Mouse (Mus musculus) adrenal gland, adult 8-10 months (tissue): ENCODE measurements around the gene Rasgef1b. TPM values are rescaled to one million over a fixed set of nuclear protein-coding genes. Genes with fewer than 3 reads are reported as not detected.
A peak's percentile ranks its signal among the peaks of the same experiment; 100 is the strongest.

Source experiments
- DNase-seq: peaks from one replicate; pipeline ENCODE4 v3.0.0; 2022
- total RNA-seq, 4 experiments: library from RNA; stranded (reverse); gene quantifications; 2 replicates each; pipeline ENCODE4 v1.2.4; 2022

The Rasgef1b gene
- total RNA-seq, 4 experiments from 2014 or later = 9.8 to 14.6 (median 11.0) TPM

DNA sequence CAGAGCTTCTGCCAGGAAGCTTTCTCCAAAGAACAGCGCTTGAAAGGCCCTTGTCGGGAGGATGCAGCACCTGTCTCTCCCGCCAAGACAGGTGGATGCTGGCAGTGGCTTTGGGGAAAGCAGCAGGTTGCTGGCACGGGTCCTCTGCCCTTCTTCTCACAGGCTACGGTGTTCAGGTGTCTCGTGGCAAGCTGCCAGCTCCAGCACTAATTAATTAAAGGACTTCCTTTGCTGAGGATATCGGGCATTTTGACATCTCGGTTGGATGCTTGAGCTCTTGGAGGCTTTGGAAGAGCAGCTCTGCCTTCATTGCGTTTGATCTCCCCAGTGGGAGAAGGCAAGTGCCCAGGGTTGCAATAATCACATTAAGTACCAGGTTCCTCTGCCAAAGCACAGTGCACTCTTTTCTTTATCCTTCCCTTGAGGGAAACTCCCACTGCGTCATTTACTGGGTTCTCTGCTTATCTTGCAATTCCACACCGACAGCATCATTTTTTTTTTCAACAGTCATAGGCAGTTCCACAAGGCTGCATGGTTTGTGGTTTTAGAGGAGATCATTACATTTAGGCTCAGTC lies 187.5 kb downstream of the Rasgef1b start:
- no peak for DNase-seq

DNA sequence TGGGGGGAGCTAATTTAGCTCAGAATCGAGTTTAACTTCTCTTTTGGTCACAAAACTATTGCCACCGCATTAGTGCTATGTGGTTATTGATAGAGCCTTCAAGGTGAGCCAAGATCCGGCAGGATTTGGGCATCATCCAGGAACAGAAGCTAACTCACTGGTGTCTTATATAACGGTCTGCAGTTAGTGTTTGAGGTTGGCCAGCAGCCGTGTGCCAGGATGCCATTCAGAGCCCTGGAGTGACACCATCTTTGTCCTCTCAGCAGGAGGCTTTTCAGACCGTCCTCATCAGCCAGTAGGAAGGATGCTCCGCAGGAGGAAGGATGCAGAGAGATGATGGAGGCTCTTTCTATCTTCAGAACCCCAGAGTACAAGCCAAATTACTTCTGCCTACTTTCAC lies 195.4 kb downstream of the Rasgef1b start:
- DNase-seq = peak; percentile 19

DNA sequence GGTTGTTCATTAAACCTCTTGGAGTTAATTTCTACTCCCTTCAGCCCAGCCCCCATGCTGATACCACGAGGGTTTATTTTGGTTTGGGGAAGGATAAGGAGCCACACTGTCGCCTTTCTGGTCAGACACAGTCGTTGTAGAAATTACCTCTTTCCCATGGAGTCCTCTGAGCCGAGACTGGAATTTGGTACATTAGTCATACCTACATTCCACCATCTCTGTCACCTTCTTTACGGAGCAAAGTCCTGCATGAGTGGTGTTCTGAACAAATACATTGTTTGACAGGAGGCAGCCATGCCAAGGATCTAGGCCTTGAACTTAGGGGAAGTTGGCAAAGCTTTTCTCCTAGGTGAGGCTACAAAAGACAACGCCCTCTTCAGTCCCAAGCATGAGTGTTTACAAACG lies 202.1 kb downstream of the Rasgef1b start:
- DNase-seq = no peak

DNA sequence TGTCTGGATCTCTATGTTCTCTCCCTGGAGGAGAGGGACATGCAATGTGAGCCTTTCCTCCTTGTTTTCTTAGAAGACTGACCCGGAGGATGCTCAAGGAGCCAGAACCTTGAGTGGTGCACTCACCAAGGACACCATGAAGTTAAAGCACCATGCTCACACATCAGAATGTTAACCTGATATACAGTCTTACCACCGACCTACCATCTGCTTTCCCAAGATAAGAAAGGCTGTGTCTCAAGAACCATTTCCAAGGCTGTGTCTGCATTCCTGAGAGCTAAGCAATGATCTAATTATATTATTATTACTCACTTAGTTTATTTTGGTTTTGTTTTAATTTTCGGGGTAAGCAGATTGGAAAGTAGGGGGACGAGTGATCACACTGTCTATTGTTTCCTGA lies 203.2 kb downstream of the Rasgef1b start:
- no peak for DNase-seq

DNA sequence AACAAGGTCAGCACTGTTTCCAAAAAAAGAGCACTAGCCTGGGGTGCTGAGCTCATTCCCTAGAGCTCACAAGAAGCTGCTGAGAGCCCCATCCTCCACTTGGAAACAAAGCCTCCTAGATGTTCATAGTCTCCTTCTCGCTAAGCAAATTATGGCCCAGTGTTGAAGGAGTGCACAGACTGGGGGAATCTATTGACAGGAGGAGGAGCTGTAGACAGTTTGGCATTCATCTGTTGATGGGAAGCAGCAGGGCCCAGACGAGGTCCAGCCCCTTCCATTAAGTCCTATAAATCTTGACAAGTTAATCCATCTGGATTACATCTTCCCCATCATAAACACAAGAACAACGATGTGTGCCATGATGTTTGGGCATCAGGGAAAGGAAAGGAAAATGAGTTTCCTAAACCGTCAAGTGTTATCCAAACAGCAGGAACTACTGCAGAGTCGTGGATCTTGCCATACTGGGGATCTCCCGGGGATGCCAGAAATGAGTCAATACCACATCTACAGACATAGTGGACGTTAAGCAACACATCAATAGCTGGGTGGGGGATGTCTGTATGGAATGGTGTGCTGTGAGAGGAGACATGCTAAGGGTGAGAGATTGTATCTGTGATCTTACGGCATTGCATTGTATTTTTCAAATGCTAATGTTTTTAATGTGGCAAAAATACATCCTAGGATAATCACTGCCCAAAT lies 206.1 kb downstream of the Rasgef1b start:
- no peak for DNase-seq

DNA sequence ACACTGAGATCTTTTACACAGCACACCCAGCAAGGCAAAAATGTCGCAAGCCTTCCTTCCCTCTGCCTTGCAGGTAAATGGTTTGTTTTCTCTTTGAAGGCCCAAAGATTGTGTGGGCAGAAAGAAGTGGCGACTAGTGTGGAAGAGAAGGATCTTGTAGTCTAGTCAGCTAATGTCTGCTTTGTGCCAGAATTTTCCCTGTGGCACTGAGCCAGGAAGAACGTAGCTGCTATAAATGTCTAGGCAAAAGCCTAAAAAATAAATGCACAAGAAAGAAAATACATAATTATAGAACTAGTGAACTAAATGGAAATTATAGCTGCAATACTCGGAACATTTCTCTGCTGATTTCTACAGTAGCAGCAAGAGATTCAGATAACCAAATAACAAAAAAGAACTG lies 207.5 kb downstream of the Rasgef1b start:
- no peak for DNase-seq

DNA sequence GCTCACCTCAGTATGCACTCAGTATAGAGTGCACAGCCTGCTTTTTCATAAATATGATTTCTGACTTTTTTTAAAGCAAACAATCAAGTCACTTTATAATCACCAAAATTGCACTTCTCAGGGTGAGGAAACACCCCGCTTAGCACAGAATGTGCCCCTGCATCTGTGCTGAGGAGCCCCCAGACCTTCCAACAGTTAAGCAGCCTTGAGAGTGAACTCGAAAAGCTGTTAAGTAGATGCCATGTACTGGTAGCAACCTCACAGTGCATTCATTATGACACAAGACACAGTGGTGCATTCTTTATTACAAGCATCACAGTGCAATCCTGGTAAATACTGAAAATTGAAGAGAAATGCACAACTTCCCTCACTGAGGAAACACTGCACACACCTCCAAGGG lies 209.3 kb downstream of the Rasgef1b start:
- no peak for DNase-seq

DNA sequence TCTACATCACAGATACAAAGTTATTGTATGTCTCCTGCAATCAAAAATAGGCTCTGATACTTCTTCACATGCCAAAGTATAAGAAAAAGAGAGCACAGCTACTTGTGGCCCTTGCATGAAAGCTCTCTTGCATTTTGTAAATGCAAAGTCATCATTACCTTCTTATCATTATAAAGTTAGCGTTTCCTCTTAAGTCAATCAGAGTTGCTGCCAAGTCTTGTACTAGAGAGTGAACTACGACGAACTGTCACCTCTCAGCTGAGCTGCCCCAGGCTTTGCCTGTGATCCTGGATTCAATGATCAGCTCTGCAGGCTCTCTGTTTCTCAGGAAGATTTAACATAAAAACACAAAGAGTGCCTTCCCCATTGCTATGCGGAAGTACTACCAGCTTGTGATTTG lies 209.8 kb downstream of the Rasgef1b start:
- DNase-seq = no peak

DNA sequence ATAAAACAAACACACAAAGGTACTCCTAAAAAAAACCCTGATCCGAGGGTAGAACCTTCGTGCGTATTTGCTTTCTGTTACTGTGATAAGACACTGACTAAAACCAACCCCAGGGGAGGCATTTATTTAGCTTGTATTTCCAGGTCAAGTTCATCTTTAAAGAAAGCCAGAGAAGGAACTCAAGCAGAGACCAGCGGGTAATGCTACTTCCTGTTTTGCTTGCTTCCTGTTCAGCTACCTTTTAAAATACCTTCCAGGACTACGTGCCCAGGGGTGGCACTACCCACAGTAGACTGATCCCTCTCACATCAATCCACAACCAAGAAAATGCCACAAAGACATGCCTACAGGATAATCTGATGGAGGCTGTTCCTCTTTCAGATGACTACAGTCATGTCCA lies 212.7 kb downstream of the Rasgef1b start:
- no peak for DNase-seq

DNA sequence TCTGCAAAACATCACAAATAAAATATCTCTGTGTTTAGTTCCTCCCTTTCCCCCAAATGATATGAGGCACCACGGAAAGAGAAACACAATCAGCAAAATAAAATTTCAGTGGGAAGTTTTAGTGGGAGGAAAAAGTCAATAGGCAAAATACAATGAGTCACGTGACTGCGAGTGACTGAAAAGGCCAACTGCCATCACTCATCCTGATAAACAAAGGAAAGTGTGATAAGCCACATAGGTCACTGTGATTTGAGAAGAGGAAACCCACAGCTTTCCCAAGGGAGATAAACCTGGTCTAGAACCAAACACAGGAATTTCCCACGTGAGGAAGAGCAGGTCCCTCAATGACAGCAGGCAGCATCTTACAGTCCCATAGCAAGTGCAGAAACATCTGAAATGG lies 213.1 kb downstream of the Rasgef1b start:
- DNase-seq = no peak

DNA sequence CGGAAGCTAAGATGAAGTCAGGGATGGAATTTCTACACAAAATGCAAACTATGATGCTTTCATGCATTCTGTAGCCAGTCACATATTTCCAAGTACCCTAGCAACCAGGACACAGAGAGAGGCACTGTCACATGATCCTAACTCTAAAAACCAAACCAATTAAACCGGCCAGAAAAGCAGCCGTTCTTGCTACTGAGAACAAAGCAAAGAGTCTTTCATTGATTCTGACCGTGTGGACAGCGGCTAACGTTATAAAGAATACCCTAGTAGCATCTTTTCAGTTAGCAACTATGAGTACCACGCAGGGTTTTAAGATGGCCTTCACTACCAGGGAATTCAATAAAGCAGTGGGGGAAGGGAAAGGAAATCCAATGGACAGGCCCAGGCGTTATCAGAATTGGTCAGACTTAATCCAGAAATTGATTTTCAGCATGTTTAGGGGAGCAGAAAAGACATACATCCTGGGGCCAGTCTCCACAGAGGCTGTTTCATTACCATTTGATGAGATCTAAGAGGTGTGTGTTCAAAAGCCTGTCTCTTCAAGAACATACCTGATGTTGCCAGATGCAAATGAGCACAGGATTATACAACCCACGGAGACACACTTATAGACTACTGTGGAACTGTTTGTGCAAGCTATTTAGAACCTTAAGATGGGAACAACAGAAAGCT lies 215.5 kb downstream of the Rasgef1b start:
- DNase-seq = no peak

DNA sequence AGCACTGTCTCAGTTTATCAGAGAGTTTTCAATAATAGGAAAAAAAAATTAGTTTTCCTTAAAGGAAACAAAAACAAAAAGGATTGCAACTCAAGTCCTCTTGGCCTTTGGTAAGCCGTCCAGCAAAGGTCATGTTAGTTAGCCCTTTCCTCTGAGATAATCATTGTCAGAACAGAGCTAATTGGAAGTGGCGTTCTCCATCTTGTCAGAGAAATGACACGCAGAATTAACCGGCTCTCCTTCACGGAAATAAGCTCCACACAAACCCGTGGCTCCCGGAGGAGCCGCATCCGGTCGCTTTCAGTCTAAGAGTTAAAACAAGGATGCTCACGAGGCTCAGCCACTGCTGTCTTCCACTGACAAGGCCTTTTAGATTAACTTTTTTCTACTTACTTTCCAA lies 217.8 kb downstream of the Rasgef1b start:
- no peak for DNase-seq

DNA sequence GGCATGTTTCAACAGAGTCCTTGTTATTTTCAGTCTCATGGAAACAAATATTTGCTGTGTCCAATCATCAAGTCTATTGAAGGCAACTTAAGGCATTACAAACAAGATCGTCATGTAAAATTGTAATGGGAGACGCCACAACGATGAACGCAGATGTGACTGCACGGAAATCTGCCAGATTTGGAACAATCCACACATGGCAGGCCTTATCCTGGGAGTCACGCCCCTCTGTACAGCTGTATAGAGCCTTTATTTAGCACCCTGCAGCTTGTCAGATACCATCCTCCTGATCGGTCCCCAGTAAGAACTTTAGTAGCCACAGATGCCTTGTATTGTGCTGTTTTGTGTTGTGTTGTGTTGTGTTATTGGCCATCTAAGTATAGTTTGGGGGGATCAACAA lies 222.8 kb downstream of the Rasgef1b start:
- no peak for DNase-seq

DNA sequence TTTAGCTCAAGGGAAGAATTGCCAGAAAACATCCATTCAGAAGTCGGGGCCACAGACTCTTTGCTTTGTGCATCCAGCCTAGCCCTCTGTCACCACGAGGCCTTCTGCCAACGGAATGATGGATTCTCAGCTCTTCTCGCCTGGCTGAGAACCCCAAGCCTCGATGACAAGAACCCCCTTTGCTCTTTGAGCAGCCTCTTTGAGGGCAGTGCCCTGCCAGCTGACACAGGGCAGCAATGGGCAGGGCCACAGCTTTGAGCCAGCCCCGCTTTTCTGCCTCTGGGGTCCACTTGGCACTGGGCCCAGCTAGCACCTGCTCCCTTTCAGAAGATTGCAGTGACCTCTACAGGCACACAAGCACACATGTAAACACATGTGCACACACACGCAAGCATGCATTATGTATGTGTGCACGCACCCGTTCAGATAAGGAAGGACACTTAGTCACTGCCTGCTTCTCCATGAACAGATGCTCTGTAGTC lies 224.5 kb downstream of the Rasgef1b start:
- no peak for DNase-seq

DNA sequence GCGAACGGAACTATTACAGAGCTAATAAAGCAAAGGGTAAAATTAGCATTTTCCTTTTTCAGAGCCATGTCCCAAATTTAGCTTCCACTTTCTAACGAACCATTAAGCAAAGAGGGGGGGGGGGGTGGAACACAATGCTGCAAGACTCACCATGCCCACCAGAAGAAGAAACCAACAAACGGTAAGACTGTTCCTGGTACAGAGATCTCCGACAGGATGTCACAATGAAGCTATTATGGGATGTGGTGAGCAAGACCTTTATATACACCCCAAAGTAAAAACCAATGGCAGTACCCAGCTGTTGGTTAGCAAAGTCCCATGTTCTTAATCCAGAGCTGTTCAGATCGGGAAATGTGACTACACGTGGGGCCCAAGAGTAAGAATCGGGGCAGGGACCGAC lies 226.2 kb downstream of the Rasgef1b start:
- no peak for DNase-seq

DNA sequence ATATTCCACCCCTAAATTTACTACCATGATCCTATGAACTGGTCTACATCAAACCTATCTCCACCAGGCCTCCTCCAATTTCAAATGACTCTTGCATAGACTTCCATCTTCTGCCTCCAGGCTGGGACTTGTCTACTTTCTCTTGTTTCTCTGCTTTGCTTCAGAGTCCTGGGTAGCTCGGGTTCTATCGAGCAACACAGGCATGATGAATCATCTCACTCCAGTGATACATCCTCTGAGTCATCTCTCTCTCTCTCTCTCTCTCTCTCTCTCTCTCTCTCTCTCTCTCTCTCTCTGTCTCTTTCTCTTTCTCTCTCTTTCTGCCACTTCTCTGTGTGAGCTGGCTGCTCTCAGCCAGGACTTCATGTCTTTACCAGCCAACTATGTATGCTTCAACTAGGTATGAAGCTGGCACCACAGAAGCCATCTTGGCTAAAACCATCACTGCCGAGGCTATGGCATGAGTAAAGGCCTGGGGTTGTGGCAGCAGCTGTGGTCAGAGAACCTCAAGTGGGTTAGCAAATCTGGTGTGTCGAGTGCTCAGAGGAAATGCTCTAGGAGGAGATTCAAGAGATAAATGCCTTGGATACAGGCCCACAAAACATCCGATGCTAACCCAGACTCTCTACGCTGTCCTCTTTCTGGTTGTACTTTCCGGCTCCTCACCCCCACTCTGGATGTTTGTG lies 229.3 kb downstream of the Rasgef1b start:
- DNase-seq = no peak

DNA sequence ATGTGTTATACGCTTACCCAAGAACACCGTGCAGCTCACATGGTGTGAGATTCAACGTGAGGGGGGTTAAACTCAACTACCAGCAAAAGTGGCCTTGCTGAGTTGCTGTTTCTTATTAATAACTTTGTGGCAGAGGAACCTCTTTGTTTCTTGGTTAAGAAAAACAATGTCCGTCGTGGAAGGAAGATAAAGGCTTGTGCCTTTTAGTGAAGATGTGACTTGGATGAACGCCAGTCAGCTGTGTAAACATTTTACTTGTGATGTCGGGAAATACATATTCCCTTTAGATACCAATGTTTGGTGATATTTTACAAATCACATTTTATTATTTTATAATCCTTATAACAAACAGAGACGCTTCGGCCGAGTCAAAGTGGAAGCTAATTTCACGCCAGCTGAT lies 231.0 kb downstream of the Rasgef1b start:
- DNase-seq = no peak

DNA sequence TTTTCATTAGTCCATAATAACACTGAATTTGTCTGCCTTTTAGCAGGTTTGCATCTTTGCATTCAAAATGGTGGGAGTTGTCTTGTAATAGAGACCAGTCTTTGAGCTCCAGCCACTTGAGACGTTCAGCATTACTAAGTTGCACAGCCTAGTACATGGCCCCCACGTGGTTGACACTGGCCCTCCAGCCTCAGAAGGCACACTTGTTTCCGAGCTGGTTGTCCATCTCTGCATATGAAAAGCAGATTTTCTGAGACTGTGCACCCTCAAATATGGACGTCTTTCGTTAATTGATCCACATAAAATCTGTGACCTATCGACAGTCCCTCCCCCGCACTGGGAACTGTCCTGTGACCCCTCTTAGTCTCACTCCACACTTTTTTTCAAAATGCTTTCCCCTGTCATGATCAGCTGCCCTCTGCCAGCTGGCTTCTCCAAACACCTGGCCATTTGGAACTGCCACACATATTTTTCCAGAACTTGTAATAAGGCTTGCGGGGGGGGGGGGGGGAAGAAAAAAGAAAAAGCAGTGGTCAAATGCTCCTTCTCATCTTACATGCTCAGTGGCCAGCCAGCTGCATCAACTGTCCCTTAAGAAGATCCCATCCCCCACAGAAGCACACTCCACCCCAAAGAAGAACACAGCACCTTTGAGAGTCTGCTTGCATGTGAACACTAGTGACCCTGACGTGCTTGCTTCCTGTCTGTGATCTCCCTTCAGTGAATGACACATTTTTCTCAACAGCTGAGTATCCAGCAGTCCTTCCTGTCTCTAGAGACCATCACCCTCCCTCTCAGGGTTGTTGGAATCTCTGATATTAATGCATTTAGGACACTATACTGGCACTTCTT lies 231.7 kb downstream of the Rasgef1b start:
- DNase-seq = no peak

DNA sequence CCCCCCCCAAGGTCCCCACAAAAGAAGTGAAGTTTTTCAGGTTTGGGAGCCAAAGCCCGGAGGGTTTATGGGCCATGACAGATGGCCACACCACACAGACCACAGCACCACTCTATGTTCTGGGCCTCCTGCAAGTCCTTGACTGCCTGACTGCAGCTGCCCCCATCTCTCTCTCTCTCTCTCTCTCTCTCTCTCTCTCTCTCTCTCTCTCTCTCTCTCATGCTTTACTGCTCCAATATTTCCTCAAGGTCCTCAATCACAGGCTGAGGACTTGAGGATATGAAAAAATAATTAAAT lies 232.8 kb downstream of the Rasgef1b start:
- DNase-seq = no peak

DNA sequence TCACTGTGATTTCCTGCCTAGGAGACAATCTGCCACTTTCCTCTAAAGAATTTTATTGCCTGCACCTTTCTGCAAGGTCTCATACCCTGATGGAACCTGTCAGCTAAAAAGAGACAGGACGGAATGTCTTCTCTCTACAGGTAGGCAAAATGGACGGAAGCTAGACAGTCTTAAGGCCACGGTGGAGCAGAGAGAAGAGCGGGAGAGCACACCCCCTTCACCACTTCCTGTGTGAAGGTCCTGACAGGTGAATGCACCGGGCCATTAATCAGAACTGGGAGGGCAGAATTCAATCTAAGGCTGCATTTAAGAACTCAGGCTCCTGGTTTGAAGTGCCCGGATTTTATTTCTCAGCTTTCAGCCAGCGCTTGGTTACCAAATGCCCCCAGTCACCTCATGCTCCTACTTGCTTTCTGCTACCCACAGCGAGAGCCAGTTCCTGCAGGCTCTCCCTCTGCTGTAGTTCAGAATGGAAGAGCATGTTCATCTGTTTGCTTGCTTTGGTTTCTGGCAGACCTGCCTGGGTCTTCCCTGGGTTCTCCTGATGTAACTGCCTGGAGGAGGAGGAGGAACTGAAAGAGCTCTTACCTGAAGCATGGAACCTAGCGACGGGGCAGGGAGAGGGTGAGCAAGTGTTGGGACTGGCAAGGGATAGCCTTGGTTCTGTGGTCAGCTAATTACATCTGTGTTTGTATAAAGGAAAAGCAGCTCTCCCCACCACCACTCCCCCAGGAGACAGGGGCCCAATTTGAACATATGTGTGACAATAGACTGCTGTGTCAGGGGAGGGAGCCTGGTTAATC lies 233.3 kb downstream of the Rasgef1b start:
- DNase-seq = no peak

DNA sequence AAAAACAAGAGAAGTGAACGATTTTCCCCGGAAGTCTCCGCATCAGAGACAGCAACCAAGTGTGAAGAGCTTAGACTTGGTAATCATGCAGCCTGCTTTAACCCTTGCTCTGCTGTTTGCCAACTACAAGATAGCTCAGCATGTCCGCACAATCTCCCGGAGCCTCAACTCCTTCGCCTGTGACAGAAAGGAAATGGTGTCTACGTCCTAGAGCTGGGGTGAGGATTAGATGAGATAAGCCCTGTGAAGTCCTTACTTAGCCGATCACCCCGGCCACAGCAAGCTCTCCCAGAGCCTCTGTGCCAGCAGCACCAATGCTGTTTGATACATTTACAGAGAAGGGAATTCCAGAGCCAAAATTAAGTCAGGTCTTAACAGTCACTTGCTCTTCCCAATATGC lies 235.0 kb downstream of the Rasgef1b start:
- DNase-seq = no peak

DNA sequence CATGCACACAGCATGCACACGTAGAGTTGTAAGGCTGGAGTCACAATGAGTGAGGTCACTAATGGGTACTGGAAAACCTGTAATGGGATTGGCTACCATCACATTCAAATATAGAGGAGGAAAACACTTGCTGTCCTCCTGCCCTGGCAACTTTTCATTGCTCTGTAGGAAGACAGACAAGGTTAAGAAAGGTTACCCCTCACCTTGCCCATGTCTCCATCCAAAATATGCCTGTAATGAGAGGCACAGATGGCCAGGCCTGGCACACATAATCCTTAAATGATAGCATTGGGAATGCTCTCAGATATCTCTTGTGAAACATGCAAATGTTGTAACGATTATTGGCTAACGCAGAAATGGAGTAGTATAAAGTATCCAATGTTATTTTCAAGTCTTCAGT lies 235.8 kb downstream of the Rasgef1b start:
- no peak for DNase-seq
